12 mouse cellular contexts compared by ENCODE assay signal in the genomic region with DNA sequence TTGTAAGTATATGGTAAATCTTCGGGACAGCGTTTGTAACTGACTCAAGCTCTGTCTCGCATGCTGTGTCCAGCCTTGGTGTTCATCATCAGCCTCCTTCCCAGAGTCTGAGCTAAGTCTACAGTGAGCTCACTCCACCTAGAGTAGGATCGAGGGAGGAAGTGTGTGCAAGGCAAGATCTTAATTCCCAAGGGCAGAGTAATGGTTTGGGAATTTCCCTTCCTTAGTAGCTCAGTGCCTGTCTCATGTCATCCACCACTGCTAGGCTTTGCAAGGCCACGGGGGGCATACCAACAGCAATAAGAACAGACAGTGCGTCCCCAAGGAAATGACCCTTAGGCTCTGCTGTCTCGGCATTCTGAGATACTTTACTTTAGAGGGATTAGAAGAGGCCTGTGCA.
A peak's percentile ranks its signal among the peaks of the same experiment; 100 is the strongest.
DNase-seq lines count a peak whose midpoint lies in the region; ATAC-seq and TF ChIP-seq lines count a peak whose summit lies in the region.
"Had no signal": no experiment of that assay in that cellular context is flagged by ENCODE, and none has a peak within 500 bp of the region (broad histone marks: within the 10 kb centered on the region; RNA-seq: fewer than 3 reads in every experiment).

No protein-coding gene starts in this region.

- WGBS in lung, embryonic 16.5 days = 63% methylated on average over 7 of the region's 7 CpGs

- peak; percentile 78 for ATAC-seq in lung, embryonic 16.5 days (ENCODE audit: low read depth)
- no peak for ATAC-seq in erythroid progenitor cell, adult 5-6 weeks (replicated peaks; ENCODE audit: low FRiP score, poor library complexity, severe bottlenecking)

- no peak overlapping the region for H3K4me2 ChIP-seq in CH12.LX (ENCODE audit: insufficient read depth, low read depth, poor library complexity, severe bottlenecking)
- H3K4me2 ChIP-seq in lung, embryonic 16.5 days (ENCODE audit: low read depth, low read length) = no peak overlapping the region
- H3K4me2 ChIP-seq: embryonic facial prominence, embryonic 15.5 days had no signal

- in situ Hi-C loops in CH12.LX (cut with MboI; ENCODE audit: low pct_ligation_motif_present, low pct_unique_long_range_greater_than_20kb, low sequenced_read_pairs) = no loop called here

- dilution Hi-C loops in CH12.LX (cut with MboI; ENCODE audit: extremely low pct_ligation_motif_present, extremely low pct_unique_long_range_greater_than_20kb, low sequenced_read_pairs) = no loop called here

- TF ChIP-seq POLR2A in CH12.LX (IDR thresholded peaks at IDR 0.05; ENCODE audit: low read depth, low read length) = no peak

- no peaks in the 10 kb centered on the region for H3K9me3 ChIP-seq in CH12.LX (replicated peaks; ENCODE audit: low read length)
- H3K9me3 ChIP-seq in lung, embryonic 16.5 days (ENCODE audit: control insufficient read depth, low read length) = no peaks in the 10 kb centered on the region
- H3K9me3 ChIP-seq: embryonic facial prominence, embryonic 15.5 days had no signal

- no peak for TF ChIP-seq EP300 in CH12.LX (IDR thresholded peaks at IDR 0.05; ENCODE audit: low read length)

- H3K27me3 ChIP-seq in CH12.LX (replicated peaks) = no peaks in the 10 kb centered on the region
- no peaks in the 10 kb centered on the region for H3K27me3 ChIP-seq in lung, embryonic 16.5 days (ENCODE audit: control insufficient read depth, insufficient read depth, low read depth, low read length)
- H3K27me3 ChIP-seq: embryonic facial prominence, embryonic 15.5 days had no signal

- H3K9ac ChIP-seq in CH12.LX (ENCODE audit: insufficient read depth, low read depth) = no peak overlapping the region
- no peak overlapping the region for H3K9ac ChIP-seq in lung, embryonic 16.5 days (ENCODE audit: low read length)
- H3K9ac ChIP-seq: embryonic facial prominence, embryonic 15.5 days had no signal

- H3K4me3 ChIP-seq in CH12.LX (replicated peaks in 1 of 3; ENCODE audit: low read depth in 2 of 3, low read length in 2 of 3, poor library complexity in 1 of 3) = no peak overlapping the region
- no peak overlapping the region for H3K4me3 ChIP-seq in lung, embryonic 16.5 days (ENCODE audit: low read length)
- H3K4me3 ChIP-seq: embryonic facial prominence, embryonic 15.5 days had no signal

- peaks cover 5 to 11% of the 10 kb centered on the region in 2 experiments; a peak in 3 of 4 replicates for H3K4me1 ChIP-seq in CH12.LX (ENCODE audit: control insufficient read depth in 1 of 2, insufficient read depth in 2 of 2)
- H3K4me1 ChIP-seq in lung, embryonic 16.5 days (replicated peaks; ENCODE audit: control insufficient read depth, insufficient read depth, low read length) = no peaks in the 10 kb centered on the region
- H3K4me1 ChIP-seq: embryonic facial prominence, embryonic 15.5 days had no signal

- H3K36me3 ChIP-seq in CH12.LX (replicated peaks in 1 of 2; ENCODE audit: control insufficient read depth in 1 of 2, insufficient read depth in 1 of 2, low read length in 1 of 2) = no peaks in the 10 kb centered on the region
- peaks cover 9% of the 10 kb centered on the region for H3K36me3 ChIP-seq in lung, embryonic 16.5 days (ENCODE audit: control insufficient read depth, insufficient read depth, low read length)

- H3K79me2 ChIP-seq in CH12.LX (replicated peaks; ENCODE audit: control insufficient read depth, extremely low read depth, insufficient read depth, poor library complexity, severe bottlenecking) = no peaks in the 10 kb centered on the region

- no peak overlapping the region for H3K27ac ChIP-seq in CH12.LX (ENCODE audit: insufficient read depth, low read depth)
- H3K27ac ChIP-seq in lung, embryonic 16.5 days (ENCODE audit: low read length) = peak overlapping the region; percentile 30; the same call in 1 of the 2 replicates
- H3K27ac ChIP-seq: embryonic facial prominence, embryonic 15.5 days had no signal

- TF ChIP-seq RAD21 in CH12.LX (IDR thresholded peaks at IDR 0.05; ENCODE audit: low read depth, low read length) = peak; percentile 19

- peak in 1 of 2 experiments; percentile 27; a peak in 2 of 4 replicates for TF ChIP-seq CTCF in CH12.LX (conservative IDR thresholded peaks at IDR 0.05 in 1 of 2, IDR thresholded peaks at IDR 0.05 in 1 of 2; ENCODE audit: low read depth in 2 of 2, low read length in 2 of 2)

- intact Hi-C loops in left cerebral cortex, postnatal 36 days (cut with DNase I) = no loop called here

- DNase-seq in CH12.LX (ENCODE audit: extremely low read depth) = peak; percentile 66
- DNase-seq in embryo, embryonic 10 days (ENCODE audit: low spot score) = peak; percentile 36
- peak; percentile 38 for DNase-seq in kidney, adult 9 months
- DNase-seq in thymus, postnatal 25 days = no peak
- no peak for DNase-seq in left cerebral cortex, postnatal 36 days (ENCODE audit: low spot score in 2 of 2)
- DNase-seq: adrenal gland, postnatal 10 days; cerebellum, adult 18-20 months; gastrocnemius, postnatal 10 days; thymus, adult 2 months had no signal

TF ChIP-seq in CH12.LX, 34 proteins besides CTCF, POLR2A, EP300 and RAD21:
- TF ChIP-seq MXI1 (IDR thresholded peaks at IDR 0.05; ENCODE audit: low read depth, low read length) = no peak
- no peak for TF ChIP-seq HCFC1 (IDR thresholded peaks at IDR 0.05; ENCODE audit: low read depth, low read length)
- no peak for TF ChIP-seq USF2 (conservative IDR thresholded peaks at IDR 0.05; ENCODE audit: low read depth, low read length)
- TF ChIP-seq MAX (IDR thresholded peaks at IDR 0.05; ENCODE audit: low read length) = no peak
- TF ChIP-seq POLR2AphosphoS2 (IDR thresholded peaks at IDR 0.05; ENCODE audit: low read depth, low read length) = no peak
- no peak for TF ChIP-seq JUND (conservative IDR thresholded peaks at IDR 0.05; ENCODE audit: low read depth, low read length)
- TF ChIP-seq ETS1 (conservative IDR thresholded peaks at IDR 0.05; ENCODE audit: low read depth, low read length) = no peak
- no peak for TF ChIP-seq NELFE (IDR thresholded peaks at IDR 0.05; ENCODE audit: low read depth, low read length)
- TF ChIP-seq ZNF384 (IDR thresholded peaks at IDR 0.05; ENCODE audit: low read depth, low read length) = no peak
- no peak for TF ChIP-seq MEF2A (IDR thresholded peaks at IDR 0.05; ENCODE audit: borderline replicate concordance, low read depth, low read length)
- TF ChIP-seq MAFK (IDR thresholded peaks at IDR 0.05; ENCODE audit: insufficient replicate concordance, low read length) = no peak
- TF ChIP-seq E2F4 (IDR thresholded peaks at IDR 0.05; ENCODE audit: insufficient replicate concordance, low read depth, low read length) = no peak
- no peak for TF ChIP-seq SMC3 (IDR thresholded peaks at IDR 0.05; ENCODE audit: low read depth, low read length)
- no peak for TF ChIP-seq RCOR1 (conservative IDR thresholded peaks at IDR 0.05; ENCODE audit: low read depth, low read length)
- TF ChIP-seq GABPA (IDR thresholded peaks at IDR 0.05; ENCODE audit: insufficient replicate concordance, low read depth, low read length) = no peak
- no peak for TF ChIP-seq ELF1 (IDR thresholded peaks at IDR 0.05; ENCODE audit: low read depth, low read length)
- TF ChIP-seq IRF4 (IDR thresholded peaks at IDR 0.05; ENCODE audit: low read depth, low read length) = no peak
- no peak for TF ChIP-seq ZC3H11A (IDR thresholded peaks at IDR 0.05; ENCODE audit: low read depth, low read length)
- TF ChIP-seq MAZ (IDR thresholded peaks at IDR 0.05; ENCODE audit: low read depth, low read length) = no peak

Comparison
In these comparisons a context has a peak if more than half of its experiments do, and no peak if none do; other contexts are left out.
1. DNase-seq: peak in CH12.LX (single experiment), embryo, embryonic 10 days (single experiment) and kidney, adult 9 months (single experiment); none in thymus, postnatal 25 days (single experiment) and left cerebral cortex, postnatal 36 days (0 of 2).